Mouse (Mus musculus) frontal cortex, postnatal 25 days (tissue): ENCODE measurements around the gene Gmpr2.

Experiments
- DNase-seq, 2 experiments: peaks; one replicate each; pipeline ENCODE4 v3.0.0; 2022; ENCODE audit warnings: low spot score in 2 of 2

Gene Gmpr2

GRCm38 (mm10) chr14:55681160-55682117, 9.7 kb downstream of the Gmpr2 start, which contains the start of gene Tinf2:
Tinf2 (minus strand) TSS chr14:55681820.
- DNase-seq: peak; percentile 86 to 94

GRCm38 (mm10) chr14:55682118-55682493, 10.4 kb downstream of the Gmpr2 start:
- DNase-seq: no peak

- no peak for DNase-seq
These were observed 17.7 kb downstream of the Gmpr2 start for GRCm38 (mm10) chr14:55689433-55689832.

- DNase-seq: no peak
These were observed 25.5 kb downstream of the Gmpr2 start for GRCm38 (mm10) chr14:55697226-55697625.

- DNase-seq: no peak
These were observed 29.4 kb downstream of the Gmpr2 start for GRCm38 (mm10) chr14:55701131-55701530.

GRCm38 (mm10) chr14:55702761-55703160, 31.0 kb downstream of the Gmpr2 start:
- DNase-seq: no peak

- DNase-seq: no peak
These were observed 34.4 kb downstream of the Gmpr2 start for GRCm38 (mm10) chr14:55706051-55706600.

GRCm38 (mm10) chr14:55707397-55707796, 35.7 kb downstream of the Gmpr2 start:
- DNase-seq: no peak

- DNase-seq: no peak
These were observed 37.8 kb downstream of the Gmpr2 start for GRCm38 (mm10) chr14:55709509-55709908.

- no peak for DNase-seq
These were observed 40.0 kb downstream of the Gmpr2 start for GRCm38 (mm10) chr14:55711786-55712185.

GRCm38 (mm10) chr14:55713007-55713728, 41.4 kb downstream of the Gmpr2 start:
- DNase-seq: no peak

- no peak for DNase-seq
These were observed 42.0 kb downstream of the Gmpr2 start, which contains the start of gene Tgm1 for GRCm38 (mm10) chr14:55713729-55714122. Tgm1 (minus strand) TSS chr14:55713926.

- DNase-seq: no peak
These were observed 43.2 kb downstream of the Gmpr2 start for GRCm38 (mm10) chr14:55714893-55715292.

- DNase-seq: no peak
These were observed 44.5 kb downstream of the Gmpr2 start for GRCm38 (mm10) chr14:55716271-55716670.

- DNase-seq: no peak
These were observed 45.1 kb downstream of the Gmpr2 start for GRCm38 (mm10) chr14:55716884-55717283.

- DNase-seq: no peak
These were observed 48.0 kb downstream of the Gmpr2 start for GRCm38 (mm10) chr14:55719737-55720136.

GRCm38 (mm10) chr14:55720666-55721065, 48.9 kb downstream of the Gmpr2 start:
- DNase-seq: no peak

GRCm38 (mm10) chr14:55721076-55721475, 49.3 kb downstream of the Gmpr2 start:
- no peak for DNase-seq

GRCm38 (mm10) chr14:55721700-55722437, 50.1 kb downstream of the Gmpr2 start, which contains the start of gene Rabggta:
Rabggta (minus strand) TSS chr14:55722263.
- DNase-seq: peak; percentile 85 to 89

GRCm38 (mm10) chr14:55722438-55722945, 50.8 kb downstream of the Gmpr2 start:
- no peak for DNase-seq

GRCm38 (mm10) chr14:55723433-55723832, 51.7 kb downstream of the Gmpr2 start:
- DNase-seq: no peak
